Mouse (Mus musculus) 3T3-L1 (cell line): Measurements from ENCODE around the gene Sept9.

Experiments used
- DNase-seq: peaks from one replicate; pipeline ENCODE4 v3.0.0-alpha.2; 2015; ENCODE audit warnings: low read depth, low spot score

The Sept9 gene

DNA sequence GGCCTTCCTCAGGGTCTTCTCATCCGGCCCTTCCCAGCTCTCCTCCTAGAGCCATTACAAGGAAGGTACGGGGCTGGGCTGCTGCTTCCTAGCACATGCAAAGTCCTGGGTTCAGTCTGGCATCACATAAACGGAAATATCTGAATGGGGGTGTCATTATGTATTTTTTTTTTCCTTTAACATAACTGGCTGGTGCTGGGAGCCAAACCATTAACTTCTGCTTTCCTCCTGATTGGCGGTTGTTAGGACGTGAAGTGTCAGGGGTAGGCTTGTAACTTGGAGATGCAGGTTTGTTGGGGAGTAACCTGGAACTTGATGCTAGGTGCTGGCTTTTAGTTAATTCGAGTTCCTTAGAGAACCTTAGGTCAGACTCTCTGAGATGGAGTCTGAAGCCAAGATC, 203.6 kb downstream of the Sept9 start:
- no peak for DNase-seq

DNA sequence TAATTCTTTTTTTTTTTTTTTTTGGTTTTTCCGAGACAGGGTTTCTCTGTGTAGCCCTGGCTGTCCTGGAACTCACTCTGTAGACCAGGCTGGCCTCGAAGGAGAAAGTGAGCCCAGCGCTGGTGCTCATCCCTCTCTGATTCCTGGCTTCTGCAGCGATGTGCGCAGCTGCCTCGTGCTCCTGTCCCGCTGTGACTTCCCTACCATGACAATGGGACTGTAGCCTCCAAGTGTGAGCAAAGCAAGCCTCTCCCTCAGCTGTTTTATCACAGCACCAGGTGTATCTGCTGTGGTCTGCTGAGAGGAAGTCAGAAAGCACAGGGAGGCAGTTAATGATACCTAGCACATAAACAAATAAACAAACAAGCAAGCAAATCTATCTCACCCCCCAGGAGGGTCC, 204.3 kb downstream of the Sept9 start:
- DNase-seq, result no peak

DNA sequence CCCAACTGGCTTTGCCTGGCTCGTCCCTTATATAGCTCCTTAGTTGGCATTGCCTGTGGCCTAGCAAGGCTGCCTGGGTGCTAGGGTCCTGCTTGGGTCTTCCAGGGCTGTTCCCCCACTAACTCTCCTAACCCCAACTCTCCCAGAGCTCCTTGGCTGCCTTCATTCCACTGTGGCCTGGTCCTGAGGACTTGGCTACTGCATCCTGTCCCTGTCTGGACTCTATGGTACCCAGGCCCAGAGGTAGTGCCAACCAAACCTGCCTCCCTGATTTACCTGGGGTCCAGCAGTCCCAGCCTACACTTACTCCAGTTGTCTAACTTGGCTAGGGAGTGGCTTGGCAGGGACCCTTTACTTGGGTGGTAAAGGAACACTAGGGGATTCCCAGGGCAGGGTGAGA, 207.2 kb downstream of the Sept9 start:
- no peak for DNase-seq

DNA sequence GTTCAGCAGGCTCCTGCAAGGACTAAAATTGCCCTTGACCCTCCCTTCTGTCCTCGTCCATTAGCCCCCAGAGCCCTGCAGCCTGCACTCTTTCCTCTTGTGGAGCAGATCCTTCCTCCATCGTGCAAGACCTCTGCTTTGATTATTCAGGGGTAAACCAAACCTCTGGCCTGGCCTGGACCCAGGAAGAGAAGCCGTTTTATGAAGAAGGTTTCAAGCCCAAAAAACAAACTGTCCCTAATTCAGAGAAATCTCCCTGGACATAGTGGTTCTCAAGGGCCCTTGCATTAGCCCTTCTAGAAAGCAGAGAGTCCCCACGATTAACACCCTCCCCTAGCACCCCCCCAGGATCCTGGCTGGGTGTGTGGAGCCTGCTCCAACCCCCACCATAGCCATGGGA, 207.7 kb downstream of the Sept9 start:
- DNase-seq, result no peak

DNA sequence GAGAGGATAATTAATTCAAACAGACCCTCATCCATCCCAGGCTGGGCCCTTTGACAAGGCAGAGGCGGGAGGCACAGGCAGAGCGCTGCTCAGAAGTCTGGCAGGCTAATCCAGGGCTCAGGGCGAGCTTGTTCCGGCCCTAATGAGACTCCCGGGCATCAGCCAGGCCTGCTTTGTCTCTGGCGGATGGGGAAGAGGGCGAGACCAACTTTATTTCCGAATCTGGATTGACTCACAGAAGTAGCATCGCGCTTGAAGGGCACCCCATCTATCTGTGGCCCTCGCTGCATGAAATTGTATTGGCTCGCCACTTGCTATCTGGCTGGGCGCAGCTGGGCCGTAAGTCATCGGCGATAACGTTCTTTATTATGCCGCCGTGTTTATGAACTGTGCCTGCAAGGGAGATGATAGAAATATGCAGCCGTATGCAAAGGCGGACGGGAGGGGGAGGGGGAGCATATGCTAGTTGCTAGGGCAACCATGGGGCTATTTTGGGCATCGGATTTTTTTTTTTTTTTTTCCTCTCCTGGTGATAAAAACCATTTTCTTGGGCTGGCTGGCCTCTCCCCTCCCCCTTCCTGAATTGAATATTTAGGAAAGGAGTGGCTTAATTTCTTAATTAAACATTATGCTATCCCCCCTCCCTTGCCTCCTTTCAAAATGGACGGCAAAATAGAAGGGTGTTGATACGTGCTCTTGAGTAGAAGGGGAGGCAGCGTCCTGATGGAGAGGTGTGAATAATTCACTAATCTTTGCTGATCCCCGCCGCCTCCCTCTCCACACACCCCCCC, 208.4 kb downstream of the Sept9 start:
- no peak for DNase-seq

DNA sequence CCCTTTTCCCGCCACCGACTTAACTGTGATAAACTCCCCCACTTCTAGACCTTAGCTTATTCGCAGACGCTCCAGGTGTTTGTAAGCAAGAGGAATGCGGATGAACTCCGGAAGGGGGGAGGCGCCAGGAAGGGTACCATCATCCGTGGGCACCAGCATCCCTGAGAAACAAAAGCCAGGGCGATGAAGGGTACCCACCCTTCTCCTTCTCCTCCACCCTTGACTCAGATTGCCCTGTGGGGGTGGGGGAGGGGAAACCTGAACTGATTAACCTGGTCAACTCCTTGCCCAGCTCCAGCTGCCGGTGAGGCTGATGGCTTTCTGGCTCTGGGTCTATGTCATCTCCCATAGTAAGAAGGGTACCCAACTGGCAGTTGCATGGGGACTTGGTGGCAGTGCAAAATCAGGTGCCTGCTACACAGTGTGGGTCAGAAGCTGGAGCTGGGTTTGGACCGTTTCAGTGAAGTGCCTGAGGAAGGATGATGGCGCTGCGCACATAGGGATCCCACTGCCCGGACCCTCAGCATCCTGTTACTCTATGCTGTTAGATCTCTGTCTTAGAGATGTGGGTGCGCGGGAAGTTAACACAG, 209.1 kb downstream of the Sept9 start:
- DNase-seq, result no peak

DNA sequence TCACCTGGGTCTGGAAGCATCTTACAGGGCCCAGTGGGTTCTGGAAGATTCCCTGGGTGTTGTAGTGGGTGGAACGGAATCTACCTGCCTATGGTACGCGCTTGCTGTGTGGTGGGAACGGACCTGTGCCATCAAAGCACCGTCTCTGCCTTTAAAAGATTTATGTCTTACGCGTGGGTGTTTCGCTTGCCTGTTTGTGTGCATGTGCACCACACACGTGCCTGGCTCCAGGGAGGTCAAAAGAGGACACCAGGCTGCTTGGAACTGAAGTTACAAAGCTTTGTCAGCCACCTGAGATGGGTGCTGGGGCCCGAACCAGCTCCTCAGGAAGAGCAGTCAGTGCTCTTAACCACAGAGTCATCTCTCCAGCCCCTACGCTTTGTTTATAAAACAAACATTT, 209.9 kb downstream of the Sept9 start:
- DNase-seq, result no peak

DNA sequence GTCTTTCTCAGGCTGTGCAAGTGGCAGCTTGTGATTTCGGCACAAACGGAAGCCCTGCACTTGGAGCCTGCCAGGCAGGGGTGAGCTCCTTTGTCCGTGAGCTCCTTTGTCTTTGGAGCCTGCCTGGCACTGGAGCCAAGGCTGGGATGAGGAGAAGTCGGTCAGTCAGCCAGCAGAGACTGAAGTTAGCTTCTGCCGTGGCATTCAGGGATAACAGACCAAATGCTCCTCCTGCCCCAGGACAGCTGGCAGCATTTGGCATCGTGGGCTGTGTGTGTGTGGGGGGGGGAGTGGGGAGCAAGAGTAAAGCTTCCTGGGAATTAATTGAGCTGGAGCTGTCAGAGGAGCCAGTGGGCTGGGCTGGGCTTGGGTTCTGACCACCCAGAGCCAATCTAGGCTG, 210.6 kb downstream of the Sept9 start:
- no peak for DNase-seq

DNA sequence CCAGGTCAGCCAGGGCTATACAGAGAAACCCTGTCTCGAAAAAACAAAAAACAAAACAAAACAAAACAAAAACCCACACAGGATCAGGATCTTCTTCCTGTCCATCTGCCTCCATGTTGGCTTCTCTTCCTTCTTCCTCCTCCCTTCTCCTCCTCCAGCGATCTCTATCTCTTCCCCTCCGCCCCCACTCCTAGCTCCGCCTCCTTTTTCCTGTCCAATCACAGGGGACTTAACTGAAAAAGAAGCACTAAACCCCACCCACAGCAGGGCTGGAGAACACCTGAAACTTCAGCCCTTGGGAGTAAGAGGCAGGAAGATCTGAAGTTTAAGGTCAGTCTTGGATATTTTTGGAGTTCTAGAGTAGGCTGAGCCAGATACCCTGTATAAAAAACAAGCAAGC, 212.2 kb downstream of the Sept9 start:
- no peak for DNase-seq
